Mouse (Mus musculus) Patski (cell line): ENCODE results near the gene 1600002K03Rik. TPM values are rescaled to one million over a fixed set of nuclear protein-coding genes. Genes with fewer than 3 reads are reported as not detected.

ENCODE experiments used
- ATAC-seq: fragments of 100-300 bp; one replicate; pipeline ENCODE4 v1.8.0; 2021
- CTCF ChIA-PET: fragments of 350-600 bp; sonication (Branson Sonifier 250); formaldehyde crosslinking; loops from one replicate; lab custom pipeline; 2022; ENCODE audit warnings: inconsistent platforms; lab: Charles Lee
- POLR2A ChIA-PET: fragments of 350-600 bp; sonication (Branson Sonifier 250); formaldehyde crosslinking; loops from one replicate; lab custom pipeline; 2022; ENCODE audit warnings: antibody characterized with exemption, inconsistent platforms; lab: Charles Lee
- DNase-seq: peaks from one replicate; pipeline ENCODE4 v3.0.0-alpha.2; 2011; ENCODE audit warnings: low read depth, low spot score
- H3K27me3 ChIP-seq: fragments of 371-371 bp; one replicate; pipeline ENCODE4 v1.5.1; 2021
- CTCF ChIP-seq: fragments of 100-300 bp; IDR thresholded peaks from one replicate; pipeline ENCODE4 v1.5.1; 2021
- in situ Hi-C: fragments of 300-500 bp; cut with MboI; formaldehyde crosslinking; loops from 3 replicates; pipeline ENCODE4 v1.11.1; 2018; ENCODE audit warnings: low pct_unique_long_range_greater_than_20kb, mixed read lengths
- polyA plus RNA-seq: library from polyadenylated mRNA; unstranded; gene quantifications from one replicate; pipeline ENCODE4 v1.2.3, GENCODE M21; 2021

1600002K03Rik gene
- 7.9 TPM for polyA plus RNA-seq

DNA sequence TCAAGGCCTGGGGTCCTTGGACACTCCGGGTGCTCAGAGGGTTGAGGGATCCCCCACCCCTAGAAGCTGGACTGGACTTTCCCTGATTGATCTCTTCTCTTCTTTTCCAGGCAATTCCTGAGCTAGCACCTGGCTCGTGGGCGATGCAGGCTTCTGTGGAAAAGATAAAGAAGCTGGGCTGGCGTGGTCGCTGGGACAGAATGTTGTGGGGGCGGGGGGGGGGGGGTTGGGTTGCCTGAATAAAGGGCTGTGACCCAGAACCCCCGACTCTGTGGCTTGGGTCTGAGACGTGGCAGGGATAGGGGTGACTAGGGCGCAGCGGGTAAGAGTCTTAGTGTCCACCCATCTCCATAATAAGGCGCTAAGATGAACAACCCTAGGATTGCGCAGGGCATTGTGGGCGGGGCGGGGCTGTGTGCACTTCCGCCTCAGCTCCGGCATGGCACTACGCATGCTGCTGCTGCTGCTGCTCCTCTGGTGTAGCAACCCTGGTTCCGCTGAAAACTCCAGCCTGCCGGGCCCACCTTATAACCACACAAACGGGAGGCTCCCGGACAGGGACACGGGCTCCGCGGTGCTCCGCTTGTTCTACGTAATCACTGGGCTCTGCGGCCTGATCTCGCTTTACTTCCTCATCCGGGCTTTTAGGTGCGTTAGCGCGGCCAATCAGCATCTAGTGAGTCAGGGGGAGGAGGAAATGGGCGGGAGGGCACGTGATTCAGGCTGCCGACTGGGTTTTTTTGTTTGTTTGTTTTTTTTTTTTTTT lies at the start of gene 1600002K03Rik:
TSS of gene 1600002K03Rik (plus strand) at position 418 of the 766 bp plus-strand sequence.
- no peak for TF ChIP-seq CTCF
- ATAC-seq: no peak
- in situ Hi-C loops: no loop called here
- no peak for DNase-seq
- CTCF ChIA-PET: no interaction called here
- POLR2A ChIA-PET: no interaction called here
- H3K27me3 ChIP-seq: no peaks in the 10 kb centered on the region

DNA sequence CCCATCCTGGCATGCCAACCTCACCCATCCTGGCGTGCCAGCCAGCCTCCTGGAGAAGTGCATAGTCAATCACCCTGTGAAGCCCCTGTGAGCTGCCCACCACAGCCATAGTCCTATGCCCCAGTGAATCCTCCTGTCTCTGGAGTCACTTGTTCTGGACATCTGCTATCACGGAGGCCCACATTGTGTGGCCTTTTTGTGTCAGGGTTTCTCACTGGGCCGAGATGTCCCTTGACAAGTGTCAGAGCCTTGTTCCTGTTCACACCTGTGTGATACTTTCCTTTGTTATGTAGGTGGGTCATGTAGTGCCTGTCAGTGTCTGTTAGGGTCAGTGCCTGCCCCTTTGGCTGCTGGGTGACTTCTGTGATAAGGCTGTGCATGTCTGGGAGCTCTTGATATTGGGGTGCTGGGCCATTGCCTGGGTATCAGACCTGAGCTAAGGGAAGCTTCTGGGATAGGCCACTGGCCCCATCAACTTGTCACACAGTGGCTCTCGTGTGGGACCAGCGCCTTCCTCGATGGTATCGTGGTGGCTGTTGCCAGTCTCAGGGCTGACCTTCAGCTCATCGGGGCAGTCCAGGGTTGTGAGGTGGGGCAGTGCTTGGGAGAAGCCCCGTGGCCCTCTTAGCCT lies 48.7 kb upstream of the 1600002K03Rik start:
- no peak for DNase-seq
- no peak for TF ChIP-seq CTCF
- ChIA-PET POLR2A (interaction anchor here (1.0 to 2.6 kb wide), 2 partner anchors 10 to 72 kb away, joined by 4 to 8 read pairs; no protein-coding TSS in a partner anchor), CTCF (no interaction called here)
- no peaks in the 10 kb centered on the region for H3K27me3 ChIP-seq
- ATAC-seq: no peak
- in situ Hi-C loops: no loop called here

DNA sequence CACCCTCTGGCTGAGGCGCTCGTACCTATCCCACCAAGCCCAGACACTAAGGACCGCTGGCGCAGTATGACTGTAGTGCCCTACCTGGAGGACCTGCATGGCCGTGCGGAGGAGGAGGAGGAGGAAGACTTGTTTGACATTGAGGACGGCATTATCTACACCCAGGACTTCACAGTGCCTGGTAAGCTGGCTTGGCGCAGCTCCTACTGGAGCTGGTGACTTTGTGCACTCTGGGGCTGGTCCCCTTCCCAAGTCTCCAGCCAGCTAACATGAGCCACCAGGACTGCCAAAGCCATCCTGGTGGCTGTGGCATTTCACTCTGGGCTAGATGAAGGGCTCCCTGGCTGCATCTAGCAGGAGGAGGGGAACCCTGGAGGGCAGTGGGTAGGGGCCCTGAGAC lies 44.8 kb upstream of the 1600002K03Rik start:
- POLR2A ChIA-PET: interaction anchor here (1.7 kb wide), 1 partner anchor 10 kb away, joined by 6 read pairs; no protein-coding TSS in a partner anchor
- TF ChIP-seq CTCF: no peak
- no peaks in the 10 kb centered on the region for H3K27me3 ChIP-seq
- CTCF ChIA-PET: interaction anchor here (1.1 to 1.7 kb wide), 2 partner anchors 10 to 144 kb away, joined by 3 to 8 read pairs; partner anchors contain the start of gene Tmem259
- ATAC-seq (no peak), DNase-seq (no peak)
- in situ Hi-C loops: no loop called here

DNA sequence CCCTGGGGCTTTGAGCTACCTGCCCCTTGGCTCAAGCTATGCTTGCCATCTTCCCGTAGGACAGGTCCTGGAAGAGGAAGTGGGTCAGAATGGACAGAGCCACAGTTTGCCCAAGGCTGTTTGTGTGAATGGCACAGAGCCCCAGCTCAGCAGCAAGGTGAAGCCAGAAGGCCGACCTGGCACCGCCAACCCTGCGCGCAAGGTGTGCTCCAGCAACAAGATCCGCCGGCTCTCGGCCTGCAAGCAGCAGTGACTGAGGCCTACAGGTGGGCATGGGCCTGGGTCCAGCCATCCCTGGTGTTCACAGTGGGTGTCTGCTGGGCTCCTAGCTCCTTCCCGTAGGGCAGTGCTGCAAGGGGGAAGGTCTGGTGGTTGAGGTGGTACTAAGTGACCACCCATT lies 42.9 kb upstream of the 1600002K03Rik start:
- in situ Hi-C loops: no loop called here
- no peak for DNase-seq
- no peak for TF ChIP-seq CTCF
- ATAC-seq: no peak
- POLR2A ChIA-PET: interaction anchor here (1.1 to 1.9 kb wide), 5 partner anchors 10 to 143 kb away, joined by 4 to 9 read pairs (median 5); partner anchors contain the start of gene Cbarp
- CTCF ChIA-PET: interaction anchor here (1.3 to 1.8 kb wide), 5 partner anchors 9 to 145 kb away, joined by 4 to 7 read pairs (median 4); partner anchors contain the start of genes Cbarp and Tmem259
- no peaks in the 10 kb centered on the region for H3K27me3 ChIP-seq

DNA sequence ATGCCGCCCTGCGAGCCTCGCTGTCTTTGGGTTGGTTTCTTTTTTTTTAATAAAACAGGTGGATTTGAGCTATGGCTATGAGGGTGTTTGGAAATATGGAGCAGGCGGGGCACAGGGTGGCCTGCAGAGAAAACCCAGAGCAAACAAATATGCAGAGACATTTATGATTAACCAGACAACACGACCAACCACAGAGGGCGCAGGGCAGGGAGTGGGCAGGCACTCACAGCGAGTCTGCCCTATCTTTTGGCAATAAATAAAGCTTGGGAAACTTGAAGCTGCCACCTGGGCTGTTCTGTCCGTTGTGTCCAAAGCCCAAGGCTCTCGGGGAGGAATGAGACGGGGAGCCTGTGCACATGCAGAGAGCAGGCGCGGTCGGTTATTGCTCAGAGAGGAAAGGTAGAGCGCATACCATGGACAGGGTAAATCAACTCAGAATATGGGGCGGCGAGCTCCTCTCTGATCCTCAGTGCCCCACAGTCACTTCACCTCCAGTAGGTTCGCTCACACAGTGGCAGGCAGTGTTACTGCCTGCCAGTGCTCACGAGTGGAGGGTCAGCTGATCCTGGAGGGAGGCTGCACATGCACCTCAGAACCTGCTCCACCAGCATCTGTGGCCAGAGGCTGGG lies 42.2 kb upstream of the 1600002K03Rik start:
- ATAC-seq (peak; percentile 10), DNase-seq (no peak)
- H3K27me3 ChIP-seq: no peaks in the 10 kb centered on the region
- in situ Hi-C loops: no loop called here
- no peak for TF ChIP-seq CTCF
- ChIA-PET POLR2A (interaction anchor here (1.1 to 1.9 kb wide), 6 partner anchors 8 to 144 kb away, joined by 4 to 9 read pairs (median 4); partner anchors contain the start of gene Cbarp), CTCF (interaction anchor here (1.3 to 1.8 kb wide), 5 partner anchors 9 to 146 kb away, joined by 4 to 7 read pairs (median 4); partner anchors contain the start of genes Cbarp and Tmem259)

DNA sequence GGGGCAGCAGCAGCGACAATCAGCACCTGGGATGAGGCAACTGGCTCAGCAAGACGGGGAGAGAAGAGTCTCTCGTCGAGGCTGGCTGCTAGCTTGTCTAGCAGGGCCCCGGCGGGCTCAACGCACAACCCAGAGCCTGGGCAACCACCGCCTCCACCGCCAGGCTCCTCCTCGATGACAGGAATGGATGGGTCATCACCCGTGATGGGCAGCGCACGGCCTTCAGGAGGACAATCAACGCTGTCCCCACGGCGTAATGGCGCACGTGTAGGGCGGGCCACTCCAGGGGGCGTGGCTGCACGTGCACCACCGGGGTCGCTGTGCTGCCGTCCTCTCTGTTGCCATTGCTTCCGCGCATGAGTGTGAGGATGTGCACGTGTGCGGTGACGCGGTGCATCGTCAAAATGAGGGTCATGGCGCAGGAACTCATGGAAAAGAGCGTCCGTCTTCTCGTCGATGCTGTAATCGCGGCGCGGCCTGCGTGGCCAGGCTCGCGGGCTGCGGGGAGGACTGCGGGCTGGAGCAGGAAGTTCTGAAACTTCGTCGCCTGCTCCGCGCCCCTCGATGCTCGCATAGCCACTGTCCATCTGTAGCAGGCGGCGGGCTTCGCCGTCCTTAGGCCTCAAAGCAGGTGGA lies 41.3 kb upstream of the 1600002K03Rik start:
- no peaks in the 10 kb centered on the region for H3K27me3 ChIP-seq
- in situ Hi-C loops: no loop called here
- CTCF ChIA-PET: no interaction called here
- DNase-seq: no peak
- no peak for TF ChIP-seq CTCF
- POLR2A ChIA-PET: interaction anchor here (1.1 to 1.9 kb wide), 3 partner anchors 9 to 144 kb away, joined by 4 to 9 read pairs (median 5); no protein-coding TSS in a partner anchor
- no peak for ATAC-seq

DNA sequence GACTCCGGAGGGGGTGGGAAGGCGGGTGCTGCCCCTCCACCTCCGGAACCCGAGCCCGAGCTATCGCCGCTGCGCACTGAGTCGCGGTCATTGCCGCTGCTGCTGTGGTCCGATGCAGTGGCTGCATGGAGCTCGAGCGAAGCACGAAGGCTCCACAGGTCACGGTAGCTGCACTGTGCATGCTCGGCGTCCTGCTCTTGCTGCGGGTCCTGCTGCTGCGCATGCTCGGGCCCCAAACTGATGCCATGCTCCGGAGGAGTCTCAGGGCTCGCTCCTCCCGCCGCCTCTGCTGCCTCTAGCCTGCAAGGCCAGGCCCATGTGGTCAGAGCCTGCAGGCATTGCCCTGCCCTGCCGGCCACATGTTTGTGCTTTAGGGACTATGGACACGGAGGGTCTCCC lies 40.8 kb upstream of the 1600002K03Rik start:
- TF ChIP-seq CTCF: no peak
- in situ Hi-C loops: no loop called here
- DNase-seq (no peak), ATAC-seq (no peak)
- CTCF ChIA-PET: no interaction called here
- H3K27me3 ChIP-seq: no peaks in the 10 kb centered on the region
- POLR2A ChIA-PET: interaction anchor here (0.7 kb wide), 1 partner anchor 15 kb away, joined by 3 read pairs; no protein-coding TSS in a partner anchor

DNA sequence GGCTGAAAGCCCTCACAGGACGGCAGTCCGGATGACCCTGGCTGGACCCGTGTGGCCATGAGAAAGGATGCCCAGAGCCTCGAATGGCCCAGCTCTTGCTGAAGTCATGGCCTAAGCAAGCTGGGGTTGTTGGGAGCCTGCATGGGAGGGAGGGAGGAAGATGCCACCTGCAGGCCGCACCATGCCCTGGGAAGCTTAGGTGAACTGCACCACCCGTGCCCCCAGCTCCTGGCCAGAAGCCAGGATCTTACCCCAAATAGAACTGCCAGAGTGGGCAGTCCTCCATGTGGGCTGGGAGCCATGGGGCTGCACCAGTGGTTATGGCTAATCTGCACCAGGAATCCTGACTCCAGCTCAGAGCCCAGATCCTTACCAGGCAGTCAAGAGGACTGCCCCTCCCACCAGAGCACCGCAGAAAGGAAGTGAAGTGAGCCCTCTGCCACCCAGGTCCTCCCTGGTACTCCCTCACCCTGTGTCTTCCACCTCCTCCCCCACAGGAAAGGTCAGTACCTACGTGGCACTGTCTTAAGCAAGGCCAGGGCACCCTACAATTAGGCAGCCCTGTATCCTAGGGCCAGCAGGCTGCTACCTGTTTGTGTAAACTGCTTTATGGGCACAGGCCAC lies 39.4 kb upstream of the 1600002K03Rik start:
- in situ Hi-C loops: no loop called here
- CTCF ChIA-PET: interaction anchor here (0.9 to 2.3 kb wide), 4 partner anchors 17 to 173 kb away, joined by 3 to 6 read pairs (median 4); partner anchors contain the start of genes Tmem259 and Wdr18
- ATAC-seq: no peak
- TF ChIP-seq CTCF: no peak
- no peaks in the 10 kb centered on the region for H3K27me3 ChIP-seq
- POLR2A ChIA-PET: interaction anchor here (0.8 to 2.2 kb wide), 3 partner anchors 10 to 148 kb away, joined by 3 to 8 read pairs (median 3); no protein-coding TSS in a partner anchor
- no peak for DNase-seq

DNA sequence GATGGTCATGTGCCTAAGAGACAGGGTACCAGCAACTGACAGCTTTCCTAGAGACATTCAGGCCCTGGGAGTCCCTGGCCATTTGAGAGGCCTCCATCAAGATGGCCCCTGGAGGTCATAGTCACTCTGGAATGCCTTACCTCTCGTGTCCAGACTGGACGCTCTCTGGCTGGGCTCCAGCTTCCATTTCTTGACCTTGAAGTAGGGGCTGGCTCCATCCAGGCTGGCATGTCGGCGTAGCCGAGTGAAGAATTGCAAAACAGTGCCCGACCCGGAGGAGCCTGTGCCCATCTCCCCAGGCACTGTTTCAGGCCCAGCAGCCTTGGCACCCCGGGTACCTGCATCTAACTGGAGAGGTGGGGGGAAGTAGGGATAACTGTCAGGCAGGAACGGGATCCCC lies 38.3 kb upstream of the 1600002K03Rik start:
- ChIA-PET POLR2A (interaction anchor here (0.9 to 2.2 kb wide), 3 partner anchors 11 to 149 kb away, joined by 3 to 8 read pairs (median 3); no protein-coding TSS in a partner anchor), CTCF (interaction anchor here (1.0 to 2.3 kb wide), 4 partner anchors 14 to 175 kb away, joined by 3 to 6 read pairs (median 4); partner anchors contain the start of gene Wdr18)
- in situ Hi-C loops: no loop called here
- H3K27me3 ChIP-seq: no peaks in the 10 kb centered on the region
- ATAC-seq (no peak), DNase-seq (no peak)
- no peak for TF ChIP-seq CTCF
